Mouse (Mus musculus): ENCODE results near the gene Olfr1466.

Olfr1466 gene

GRCm38 (mm10) chr19:13338562-13338961, at the start of gene Olfr1466:
TSS of gene Olfr1466 (plus strand) at chr19:13338862.
- no peak for DNase-seq (ENCODE audit: low spot score)

GRCm38 (mm10) chr19:13315441-13315840, 23.2 kb upstream of the Olfr1466 start, which contains the start of gene Olfr1465:
TSS of gene Olfr1465 (minus strand) at chr19:13315541.
- no peak for DNase-seq (ENCODE audit: low spot score)

- no peak for DNase-seq (ENCODE audit: low spot score)
These were observed 23.3 kb downstream of the Olfr1466 start, which contains the start of gene Olfr1467 for GRCm38 (mm10) chr19:13361936-13362335. TSS of gene Olfr1467 (plus strand) at chr19:13362236.

Data from adipocyte (in vitro differentiated cells).